Mouse (Mus musculus): ENCODE measurements around the gene Gm40193. TPM values are rescaled to one million over a fixed set of nuclear protein-coding genes. Genes with fewer than 3 reads are reported as not detected.

Gm40193 gene
- polyA plus RNA-seq, 1 experiment from 2014 or later: not detected

GRCm38 (mm10) chr11:70502018-70502417 lies 30.7 kb downstream of the Gm40193 start:
- no peak overlapping the region for H3K4me3 ChIP-seq (replicated peaks)
- H3K9me3 ChIP-seq (replicated peaks): no peaks in the 10 kb centered on the region
- no peak overlapping the region for H3K4me2 ChIP-seq
- 85% methylated on average over 3 of the region's 3 CpGs for WGBS
- no peaks in the 10 kb centered on the region for H3K4me1 ChIP-seq
- no peaks in the 10 kb centered on the region for H3K36me3 ChIP-seq
- ATAC-seq (ENCODE audit: low FRiP score): no peak
- no peak overlapping the region for H3K27ac ChIP-seq (replicated peaks)
- H3K9ac ChIP-seq (replicated peaks): no peak overlapping the region
- H3K27me3 ChIP-seq (replicated peaks): 0 out of 2 replicates have a peak, but pooled peaks cover 6% of the 10 kb centered on the region

DNA sequence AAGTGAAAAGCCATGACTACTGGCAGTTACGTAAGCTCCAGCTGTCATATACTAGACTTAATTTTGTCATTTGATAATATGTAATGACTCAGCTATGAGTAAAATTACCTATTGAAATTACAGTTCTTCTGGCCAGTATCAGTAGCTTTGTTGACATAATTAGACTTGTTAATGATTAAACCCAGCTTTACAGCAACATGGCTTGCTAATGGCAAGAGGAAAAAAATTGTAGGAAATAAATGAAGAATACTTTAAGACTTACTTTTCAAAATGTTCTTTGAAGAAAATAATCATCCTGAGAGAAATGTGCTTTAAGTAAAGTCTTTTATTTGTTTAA lies 32.3 kb downstream of the Gm40193 start:
- H3K27me3 ChIP-seq (replicated peaks): 0 out of 2 replicates have a peak, but pooled peaks cover 6% of the 10 kb centered on the region

GRCm38 (mm10) chr11:70499566-70500475 lies 32.9 kb downstream of the Gm40193 start:
- H3K4me2 ChIP-seq: no peak overlapping the region
- WGBS: 73% methylated on average over 14 of the region's 14 CpGs

More for the DNA sequence above, 32.3 kb downstream of the Gm40193 start:
- Histone ChIP-seq H3K4me1 (no peaks in the 10 kb centered on the region), H3K4me3 (replicated peaks) (no peak overlapping the region), H3K4me2 (no peak overlapping the region), H3K36me3 (no peaks in the 10 kb centered on the region), H3K9ac (replicated peaks) (no peak overlapping the region), H3K9me3 (replicated peaks) (no peaks in the 10 kb centered on the region), H3K27ac (replicated peaks) (no peak overlapping the region)
- no peak for ATAC-seq (ENCODE audit: low FRiP score)
- 92% methylated on average over 1 of the region's 1 CpGs for WGBS

DNA sequence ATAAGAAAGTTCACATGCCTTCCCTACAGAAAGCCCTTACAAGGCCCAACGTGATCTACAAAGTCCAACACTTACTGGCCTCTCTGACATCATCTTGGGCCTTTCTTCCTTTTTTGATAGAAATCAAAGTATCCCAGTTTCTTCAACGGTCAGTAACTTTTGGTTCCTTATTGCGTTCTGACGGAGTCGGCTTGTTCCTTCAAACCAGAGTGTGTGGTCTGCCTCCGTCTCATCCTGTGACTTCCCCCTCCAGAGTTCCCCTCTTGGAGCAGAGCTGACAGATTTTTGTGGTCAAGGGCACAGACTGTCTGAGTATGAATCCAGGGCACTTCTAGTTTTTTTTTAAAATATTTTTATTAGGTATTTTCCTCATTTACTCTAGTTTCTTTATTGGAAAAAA lies 43.1 kb downstream of the Gm40193 start:
- Histone ChIP-seq H3K27ac (replicated peaks) (no peak overlapping the region), H3K9me3 (replicated peaks) (no peaks in the 10 kb centered on the region), H3K4me1 (no peaks in the 10 kb centered on the region), H3K4me3 (replicated peaks) (no peak overlapping the region), H3K9ac (replicated peaks) (no peak overlapping the region), H3K36me3 (no peaks in the 10 kb centered on the region), H3K4me2 (no peak overlapping the region), H3K27me3 (replicated peaks) (no peaks in the 10 kb centered on the region)
- WGBS: 86% methylated on average over 6 of the region's 6 CpGs
- no peak for ATAC-seq (ENCODE audit: low FRiP score)

More at GRCm38 (mm10) chr11:70499566-70500475, 32.9 kb downstream of the Gm40193 start:
- H3K36me3 ChIP-seq: no peaks in the 10 kb centered on the region
- H3K27me3 ChIP-seq (replicated peaks): 0 out of 2 replicates have a peak, but pooled peaks cover 2% of the 10 kb centered on the region
- no peak overlapping the region for H3K4me3 ChIP-seq (replicated peaks)
- no peak for ATAC-seq (ENCODE audit: low FRiP score)
- H3K9me3 ChIP-seq (replicated peaks): no peaks in the 10 kb centered on the region
- no peak overlapping the region for H3K27ac ChIP-seq (replicated peaks)
- no peak overlapping the region for H3K9ac ChIP-seq (replicated peaks)
- H3K4me1 ChIP-seq: no peaks in the 10 kb centered on the region

- Histone ChIP-seq H3K9me3 (replicated peaks) (no peaks in the 10 kb centered on the region), H3K4me1 (no peaks in the 10 kb centered on the region), H3K27ac (replicated peaks) (no peak overlapping the region), H3K4me3 (replicated peaks) (no peak overlapping the region), H3K27me3 (replicated peaks) (no peaks in the 10 kb centered on the region), H3K36me3 (no peaks in the 10 kb centered on the region), H3K4me2 (no peak overlapping the region), H3K9ac (replicated peaks) (no peak overlapping the region)
- ATAC-seq (ENCODE audit: low FRiP score): no peak
- 91% methylated on average over 3 of the region's 3 CpGs for WGBS
Observed at GRCm38 (mm10) chr11:70489138-70489537, 43.6 kb downstream of the Gm40193 start.

GRCm38 (mm10) chr11:70487816-70488215 lies 44.9 kb downstream of the Gm40193 start:
- no peaks in the 10 kb centered on the region for H3K4me1 ChIP-seq
- no peak overlapping the region for H3K27ac ChIP-seq (replicated peaks)
- H3K9me3 ChIP-seq (replicated peaks): no peaks in the 10 kb centered on the region
- no peak overlapping the region for H3K9ac ChIP-seq (replicated peaks)
- ATAC-seq (ENCODE audit: low FRiP score): no peak
- no peak overlapping the region for H3K4me2 ChIP-seq
- H3K27me3 ChIP-seq (replicated peaks): no peaks in the 10 kb centered on the region
- WGBS: 38% methylated on average over 4 of the region's 4 CpGs
- H3K4me3 ChIP-seq (replicated peaks): no peak overlapping the region
- no peaks in the 10 kb centered on the region for H3K36me3 ChIP-seq

- H3K27me3 ChIP-seq (replicated peaks): no peaks in the 10 kb centered on the region
- 77% methylated on average over 2 of the region's 2 CpGs for WGBS
- no peak overlapping the region for H3K9ac ChIP-seq (replicated peaks)
- H3K9me3 ChIP-seq (replicated peaks): no peaks in the 10 kb centered on the region
- no peak overlapping the region for H3K4me2 ChIP-seq
- no peak for ATAC-seq (ENCODE audit: low FRiP score)
- H3K27ac ChIP-seq (replicated peaks): no peak overlapping the region
- no peak overlapping the region for H3K4me3 ChIP-seq (replicated peaks)
- H3K4me1 ChIP-seq: no peaks in the 10 kb centered on the region
- H3K36me3 ChIP-seq: no peaks in the 10 kb centered on the region
Observed at GRCm38 (mm10) chr11:70485498-70485897, 47.2 kb downstream of the Gm40193 start.

Other genes with a start within 250 kb of the Gm40193 start
- 5.9 TPM in 1 of 2 replicates, not detected in the other for gene Alox12e, start 210.3 kb downstream of the Gm40193 start, polyA plus RNA-seq (2015; fragmentation: Nextera tagmentation; extraction: Ambion mirVana)
- 1.2 TPM in 1 of 2 replicates, not detected in the other for gene Alox15, start 180.9 kb downstream of the Gm40193 start, polyA plus RNA-seq (2015; fragmentation: Nextera tagmentation; extraction: Ambion mirVana)
- 29.7 and 33.0 TPM in 2 replicates for gene Pelp1, start 122.9 kb downstream of the Gm40193 start, polyA plus RNA-seq (2015; fragmentation: Nextera tagmentation; extraction: Ambion mirVana)
- gene Arrb2, start 100.3 kb downstream of the Gm40193 start, polyA plus RNA-seq (2015; fragmentation: Nextera tagmentation; extraction: Ambion mirVana): 53.6 and 59.7 TPM in 2 replicates
- gene Med11, start 81.0 kb downstream of the Gm40193 start, polyA plus RNA-seq (2015; fragmentation: Nextera tagmentation; extraction: Ambion mirVana): 44.4 and 45.0 TPM in 2 replicates
- 0.60 and 1.0 TPM in 2 replicates for gene Zmynd15, start 73.5 kb downstream of the Gm40193 start, polyA plus RNA-seq (2015; fragmentation: Nextera tagmentation; extraction: Ambion mirVana)
- 7.4 and 8.5 TPM in 2 replicates for gene Cxcl16, start 73.0 kb downstream of the Gm40193 start, polyA plus RNA-seq (2015; fragmentation: Nextera tagmentation; extraction: Ambion mirVana)
- gene Tm4sf5, start 27.7 kb downstream of the Gm40193 start, polyA plus RNA-seq (2015; fragmentation: Nextera tagmentation; extraction: Ambion mirVana): 1.5 and 6.4 TPM in 2 replicates
- 0.32 and 0.96 TPM in 2 replicates for gene Vmo1, start 18.3 kb downstream of the Gm40193 start, polyA plus RNA-seq (2015; fragmentation: Nextera tagmentation; extraction: Ambion mirVana)
- 0.15 and 0.41 TPM in 2 replicates for gene Gltpd2, start 13.7 kb downstream of the Gm40193 start, polyA plus RNA-seq (2015; fragmentation: Nextera tagmentation; extraction: Ambion mirVana)
- gene Psmb6, start 7.6 kb downstream of the Gm40193 start, polyA plus RNA-seq (2015; fragmentation: Nextera tagmentation; extraction: Ambion mirVana): 756 and 815 TPM in 2 replicates
- gene Pld2, start 7.1 kb upstream of the Gm40193 start, polyA plus RNA-seq (2015; fragmentation: Nextera tagmentation; extraction: Ambion mirVana): 16.1 and 18.1 TPM in 2 replicates
- 15.0 and 16.6 TPM in 2 replicates for gene Mink1, start 29.9 kb upstream of the Gm40193 start, polyA plus RNA-seq (2015; fragmentation: Nextera tagmentation; extraction: Ambion mirVana)
- gene 4930544D05Rik, start 82.9 kb upstream of the Gm40193 start, polyA plus RNA-seq (2015; fragmentation: Nextera tagmentation; extraction: Ambion mirVana): not detected in 2 replicates
- gene Chrne, start 86.3 kb upstream of the Gm40193 start, polyA plus RNA-seq (2015; fragmentation: Nextera tagmentation; extraction: Ambion mirVana): 0.23 and 0.40 TPM in 2 replicates
- gene Gp1ba, start 106.2 kb upstream of the Gm40193 start, polyA plus RNA-seq (2015; fragmentation: Nextera tagmentation; extraction: Ambion mirVana): 0.15 TPM in 2 replicates
- gene Rnf167, start 114.3 kb upstream of the Gm40193 start, polyA plus RNA-seq (2015; fragmentation: Nextera tagmentation; extraction: Ambion mirVana): 100 and 109 TPM in 2 replicates
- gene Slc25a11, start 114.5 kb upstream of the Gm40193 start, polyA plus RNA-seq (2015; fragmentation: Nextera tagmentation; extraction: Ambion mirVana): 169 and 174 TPM in 2 replicates
- 679 and 994 TPM in 2 replicates for gene Pfn1, start 121.7 kb upstream of the Gm40193 start, polyA plus RNA-seq (2015; fragmentation: Nextera tagmentation; extraction: Ambion mirVana)
- 12.6 and 17.5 TPM in 2 replicates for gene Eno3, start 124.3 kb upstream of the Gm40193 start, polyA plus RNA-seq (2015; fragmentation: Nextera tagmentation; extraction: Ambion mirVana)
- 159 and 165 TPM in 2 replicates for gene Spag7, start 136.5 kb upstream of the Gm40193 start, polyA plus RNA-seq (2015; fragmentation: Nextera tagmentation; extraction: Ambion mirVana)
- 25.6 and 29.0 TPM in 2 replicates for gene Camta2, start 155.2 kb upstream of the Gm40193 start, polyA plus RNA-seq (2015; fragmentation: Nextera tagmentation; extraction: Ambion mirVana)
- 1.2 and 1.4 TPM in 2 replicates for gene Inca1, start 167.2 kb upstream of the Gm40193 start, polyA plus RNA-seq (2015; fragmentation: Nextera tagmentation; extraction: Ambion mirVana)
- gene Kif1c, start 167.6 kb upstream of the Gm40193 start, polyA plus RNA-seq (2015; fragmentation: Nextera tagmentation; extraction: Ambion mirVana): 1.6 and 1.7 TPM in 2 replicates
- gene Zfp3, start 231.3 kb upstream of the Gm40193 start, polyA plus RNA-seq (2015; fragmentation: Nextera tagmentation; extraction: Ambion mirVana): 15.8 and 16.3 TPM in 2 replicates

Data from neural tube, embryonic 15.5 days (tissue).